Mouse (Mus musculus) spleen, adult 12 weeks (tissue): Measurements from ENCODE around the gene Scyl2.
"Not testable (repeated sequence)": the region's sequence is repeated elsewhere in the genome, so short reads cannot be mapped to it uniquely, and the experiment has no call there.

Experiments used
- DNase-seq: peaks from one replicate; pipeline ENCODE4 v3.0.0; 2022; ENCODE audit warnings: low spot score

The Scyl2 gene

DNA sequence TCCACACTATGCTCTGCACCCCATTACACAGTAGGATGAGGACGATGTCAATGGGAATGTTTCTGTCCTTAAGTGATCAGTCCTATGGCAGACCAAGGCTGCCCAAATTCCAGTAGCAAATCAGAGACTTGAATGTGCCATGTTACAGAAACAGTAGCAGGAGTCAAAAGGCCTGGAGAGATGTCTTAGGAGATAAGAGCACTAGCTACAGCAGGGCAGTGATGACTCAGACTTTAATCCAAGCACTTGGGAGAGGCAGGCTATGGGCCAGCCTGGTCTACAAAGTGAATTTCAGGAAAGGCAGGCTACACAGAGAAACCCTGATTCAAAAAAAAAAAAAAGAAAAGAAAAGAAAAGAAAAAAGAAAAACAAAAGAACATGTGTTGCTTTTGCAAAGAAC lies 6.6 kb downstream of the Scyl2 start:
- no peak for DNase-seq

DNA sequence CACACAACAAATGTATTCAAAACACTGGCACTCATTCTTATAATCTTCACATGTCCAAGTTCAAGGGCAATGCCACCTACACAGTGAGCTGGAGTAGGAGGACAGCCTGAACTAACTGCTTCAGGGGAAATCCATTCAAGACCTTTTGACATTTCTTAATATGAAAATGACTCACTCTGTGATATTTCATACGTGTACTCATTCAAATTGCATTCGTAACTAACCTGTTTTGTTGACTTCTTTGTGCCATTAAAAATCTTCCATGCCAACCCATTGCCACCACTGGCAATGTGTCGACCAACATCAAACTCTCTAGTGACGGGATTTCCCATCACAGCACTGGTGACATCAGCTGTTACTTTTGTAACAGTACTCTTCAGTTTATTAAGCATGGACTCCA lies 8.0 kb downstream of the Scyl2 start:
- no peak for DNase-seq

DNA sequence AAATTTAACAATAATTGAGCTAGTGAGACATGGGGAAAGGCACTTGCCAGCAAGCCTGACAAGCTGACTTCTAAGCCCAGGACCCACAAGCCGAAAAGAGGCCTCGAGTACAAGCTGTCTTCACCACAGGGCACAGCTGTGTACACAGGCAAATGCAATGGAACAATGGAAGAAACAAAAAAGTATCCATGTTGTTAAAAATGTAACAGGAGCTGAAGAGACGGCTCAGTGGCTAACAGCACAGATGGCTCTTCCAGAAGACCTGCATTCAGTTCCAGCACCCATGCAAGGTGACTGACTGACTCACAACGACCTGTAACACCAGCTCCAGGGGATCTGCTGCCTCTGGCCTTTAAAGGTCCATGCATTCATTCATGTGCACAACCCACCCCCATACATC lies 9.5 kb downstream of the Scyl2 start:
- no peak for DNase-seq

DNA sequence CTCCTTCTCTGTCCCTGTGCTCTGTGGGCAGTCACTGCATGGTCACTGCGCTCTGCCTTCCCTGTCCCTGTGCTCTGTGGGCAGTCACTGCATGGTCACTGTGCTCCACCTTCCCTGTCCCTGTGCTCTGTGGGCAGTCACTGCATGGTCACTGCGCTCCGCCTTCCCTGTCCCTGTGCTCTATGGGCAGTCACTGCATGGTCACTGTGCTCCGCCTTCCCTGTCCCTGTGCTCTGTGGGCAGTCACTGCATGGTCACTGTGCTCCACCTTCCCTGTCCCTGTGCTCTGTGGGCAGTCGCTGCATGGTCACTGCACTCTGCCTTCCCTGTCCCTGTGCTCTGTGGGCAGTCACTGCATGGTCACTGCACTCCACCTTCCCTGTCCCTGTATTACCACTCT lies 15.7 kb downstream of the Scyl2 start:
- not testable (repeated sequence) for DNase-seq

DNA sequence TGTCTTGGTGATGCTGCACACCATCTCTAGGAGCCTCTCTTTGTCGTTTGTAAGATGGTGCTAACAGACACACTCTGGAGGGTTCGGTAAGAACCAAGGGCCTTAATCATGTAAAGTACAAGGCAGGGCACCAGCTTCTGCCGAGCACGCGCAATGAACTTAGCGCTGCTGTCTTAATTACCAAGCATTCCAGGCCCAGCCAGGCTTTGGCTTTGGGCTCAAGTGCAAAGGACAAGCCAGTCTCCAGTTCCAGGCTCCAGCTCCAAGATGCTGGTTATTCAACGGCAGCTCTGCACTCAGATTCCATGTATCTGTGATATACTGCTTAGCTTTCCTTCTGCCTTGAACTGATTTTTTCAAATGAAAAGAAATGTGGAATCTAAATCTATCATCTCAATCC lies 18.5 kb downstream of the Scyl2 start:
- no peak for DNase-seq

DNA sequence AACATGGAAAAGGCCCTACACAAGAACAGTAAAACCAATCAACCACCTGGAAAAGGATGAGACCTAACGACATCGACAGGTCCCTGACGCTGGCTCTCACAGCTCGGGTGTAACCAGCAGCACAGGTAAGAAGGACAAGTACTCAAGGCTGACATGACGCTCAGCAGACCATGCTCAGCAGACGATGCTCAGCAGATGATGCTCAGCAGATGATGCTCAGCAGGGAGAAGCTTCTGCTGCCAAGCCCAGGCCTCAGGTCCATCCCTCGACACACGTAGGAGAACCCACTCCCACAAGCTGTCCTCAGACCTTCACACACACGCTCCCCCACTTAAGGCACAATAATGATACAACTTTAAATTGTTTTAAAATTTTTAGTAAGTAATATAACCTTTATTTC lies 20.4 kb downstream of the Scyl2 start:
- DNase-seq = no peak

DNA sequence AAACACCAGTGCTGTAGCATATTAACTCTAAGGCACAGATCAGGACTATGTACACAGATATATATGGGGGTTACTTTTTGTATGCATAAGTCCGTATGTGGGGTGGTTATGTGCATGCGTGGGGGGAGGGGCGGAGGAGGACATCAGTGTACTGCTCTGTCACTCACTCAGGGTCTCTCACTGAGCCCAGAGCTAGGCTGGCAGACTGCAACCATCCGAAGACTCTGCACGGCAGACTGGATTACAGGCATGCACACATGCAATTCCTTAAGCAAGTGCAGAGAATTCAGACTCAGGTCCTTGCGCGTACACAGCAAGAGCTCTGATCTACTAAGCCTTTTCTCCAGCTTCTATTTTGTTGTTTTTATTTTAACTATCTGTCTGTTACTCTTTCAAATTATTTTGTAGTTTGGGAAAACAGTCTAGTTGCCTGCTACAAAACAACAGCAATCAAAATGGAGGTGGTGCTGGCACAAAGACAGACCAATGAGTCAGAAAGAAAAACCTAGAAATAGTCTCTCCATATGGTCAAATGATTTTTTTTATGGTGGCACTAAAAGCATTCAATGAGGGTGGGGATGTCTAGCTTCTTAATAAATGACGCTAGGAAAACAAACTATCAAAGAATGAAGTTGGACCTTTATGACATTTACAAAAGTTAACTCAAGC lies 21.0 kb downstream of the Scyl2 start:
- DNase-seq = no peak

DNA sequence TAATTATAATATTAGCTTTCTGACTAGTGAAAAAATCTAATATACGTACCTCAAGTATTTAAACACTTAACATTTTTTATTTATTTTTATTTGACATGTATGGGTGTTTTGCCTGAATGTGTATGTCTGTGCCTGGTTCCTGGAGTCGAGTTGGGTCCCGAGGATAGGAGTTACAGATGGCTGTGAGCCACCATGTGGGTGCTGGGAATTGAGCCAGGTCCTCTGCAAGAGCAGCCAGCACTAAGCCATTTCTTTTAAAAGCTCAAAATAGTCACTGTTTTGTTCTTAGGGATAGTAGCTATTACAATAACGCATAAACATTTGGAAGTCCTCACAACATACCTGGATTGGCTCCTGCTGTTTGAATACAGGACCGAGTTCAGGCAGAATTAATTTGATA lies 29.7 kb downstream of the Scyl2 start:
- no peak for DNase-seq

DNA sequence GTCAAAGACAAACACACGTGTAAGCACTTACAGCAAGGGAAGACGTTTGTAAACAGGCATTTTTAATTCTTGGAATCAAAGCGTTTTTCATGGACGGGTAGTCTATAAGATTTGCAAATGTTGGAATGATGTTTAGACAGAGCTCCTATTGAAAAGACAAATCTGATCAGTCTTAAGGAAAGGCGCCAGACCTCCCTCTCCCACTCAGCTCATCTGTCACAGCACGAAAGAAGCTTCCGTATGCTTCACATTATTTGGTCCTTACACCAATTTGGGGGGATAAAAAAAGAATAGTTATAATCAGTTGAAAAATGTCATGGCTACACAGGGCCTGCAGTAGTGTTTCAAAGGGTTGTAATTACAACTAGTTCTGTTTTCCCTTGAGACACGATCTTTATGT lies 33.2 kb downstream of the Scyl2 start:
- DNase-seq = no peak

DNA sequence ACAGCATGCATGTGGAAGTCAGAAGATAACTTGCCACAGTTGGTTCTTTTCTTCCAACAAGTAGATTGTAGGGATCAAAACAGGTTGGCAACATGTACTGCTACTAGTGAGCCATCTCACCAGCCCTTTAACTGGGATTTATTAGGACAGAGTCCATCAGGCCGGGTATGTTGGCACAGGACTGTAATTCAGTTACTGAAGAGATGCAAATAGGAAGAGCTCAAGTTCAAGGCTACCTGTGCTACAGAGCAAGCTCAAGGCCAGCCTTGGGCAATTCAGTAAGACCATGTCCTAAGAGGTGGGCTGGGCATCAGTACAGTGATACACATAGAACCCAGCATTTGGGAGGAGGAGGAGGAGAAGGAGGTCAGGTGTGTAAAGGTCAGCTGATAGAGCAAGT lies 34.4 kb downstream of the Scyl2 start:
- DNase-seq = no peak

DNA sequence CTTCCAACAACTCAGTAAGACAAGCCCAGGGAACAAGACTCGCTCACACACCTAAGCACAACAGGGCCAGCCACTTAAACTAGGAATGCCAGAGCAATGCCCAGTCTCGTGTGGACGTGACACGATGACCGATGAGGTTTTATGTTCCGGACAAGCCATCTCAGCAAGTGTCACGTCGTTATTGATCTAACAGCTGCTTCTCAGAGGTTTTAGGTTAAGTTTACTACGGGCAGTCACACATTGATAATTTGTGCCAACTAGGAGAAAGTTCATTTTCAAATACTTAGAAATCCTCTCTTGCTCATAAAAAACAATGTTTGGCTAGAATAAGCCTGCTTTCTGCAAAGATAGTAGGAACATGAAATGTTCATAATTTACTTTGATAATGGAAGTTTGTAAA lies 39.2 kb downstream of the Scyl2 start:
- no peak for DNase-seq

DNA sequence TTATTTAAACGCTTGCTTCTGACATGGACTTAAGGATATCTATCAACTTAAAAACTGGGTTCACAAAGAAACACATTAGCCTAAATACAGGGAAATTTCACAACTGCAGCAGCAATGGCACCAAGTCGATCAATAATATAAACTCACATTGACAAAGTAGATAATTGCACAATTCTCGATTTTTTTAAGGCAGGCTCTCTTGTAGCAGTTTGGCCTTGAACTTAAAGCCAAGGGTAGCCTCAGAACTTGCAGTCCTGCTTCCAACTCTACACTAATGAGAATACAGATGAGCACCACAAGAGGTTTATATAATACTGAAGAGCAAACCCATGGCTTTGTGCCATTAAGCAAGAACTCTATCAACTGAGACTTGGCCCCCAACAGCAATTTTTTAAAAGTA lies 49.1 kb downstream of the Scyl2 start:
- no peak for DNase-seq

DNA sequence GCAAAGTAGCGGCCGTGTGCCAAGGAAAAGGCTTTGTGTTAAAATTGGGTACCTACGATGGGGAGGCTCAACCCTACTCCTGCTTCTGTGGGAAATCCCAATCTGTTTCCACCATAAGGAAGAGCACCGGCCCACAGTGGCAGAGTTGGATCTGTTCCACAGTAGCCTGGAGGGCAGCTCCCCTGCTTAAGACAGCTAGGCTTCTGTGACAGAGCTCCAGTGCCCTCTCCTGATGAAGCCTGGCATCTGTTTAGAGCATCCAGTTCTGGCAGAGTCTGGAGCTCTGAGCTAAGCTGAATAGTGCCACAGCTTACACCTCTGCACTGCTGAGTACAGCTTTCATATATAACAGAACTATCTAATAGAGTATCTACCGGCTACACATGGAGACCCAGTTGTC lies 51.1 kb downstream of the Scyl2 start:
- no peak for DNase-seq

DNA sequence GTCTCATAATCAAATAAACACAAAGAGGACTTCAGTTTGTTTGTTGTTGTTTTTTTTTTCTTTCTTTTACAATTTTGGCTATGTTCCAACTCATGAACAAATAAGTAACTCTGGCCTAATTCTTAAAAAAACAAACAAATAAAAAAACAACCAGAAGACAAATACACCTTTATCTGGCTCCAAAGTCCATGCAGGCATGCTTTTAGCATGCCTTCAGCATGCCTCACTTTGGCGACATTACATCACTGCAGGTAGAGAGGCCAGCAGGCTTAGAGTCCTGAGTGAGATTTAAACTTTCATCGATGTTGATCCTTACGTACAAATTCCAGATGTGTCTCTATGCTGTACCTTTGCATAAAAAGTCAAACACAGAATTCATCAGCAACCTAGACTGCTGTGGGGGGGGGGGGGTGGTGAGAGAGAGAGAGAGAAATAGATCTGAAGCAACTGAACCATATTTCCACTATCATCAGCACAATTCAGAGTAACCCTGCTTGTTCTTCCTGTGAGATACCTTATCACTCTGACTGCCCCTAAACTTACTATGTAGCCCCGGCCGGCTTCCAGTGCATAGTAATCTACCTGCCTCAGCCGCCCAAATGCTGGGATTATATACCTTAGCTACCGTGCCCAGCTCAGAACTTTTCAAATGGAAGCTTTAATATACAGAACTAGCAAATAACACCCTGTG lies 52.2 kb downstream of the Scyl2 start:
- no peak for DNase-seq

DNA sequence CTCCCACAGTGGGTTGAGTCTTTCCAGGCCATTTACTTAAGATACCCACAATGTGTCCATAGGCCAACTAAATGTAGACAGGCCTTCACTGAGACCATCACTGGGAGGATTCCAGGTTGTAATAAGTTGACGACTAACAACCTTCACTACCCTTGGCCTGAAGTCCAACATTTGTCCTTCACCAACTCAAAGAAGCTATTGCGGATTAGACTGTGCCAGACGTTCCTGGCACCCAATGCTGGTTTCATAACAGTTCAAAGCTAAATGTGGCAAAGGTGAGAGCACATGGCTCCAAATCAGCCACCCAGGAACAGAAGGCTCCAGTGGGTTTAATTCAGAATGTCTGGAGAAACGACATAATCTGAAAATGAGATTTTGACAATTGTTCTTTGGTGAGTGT lies 53.0 kb downstream of the Scyl2 start:
- no peak for DNase-seq

DNA sequence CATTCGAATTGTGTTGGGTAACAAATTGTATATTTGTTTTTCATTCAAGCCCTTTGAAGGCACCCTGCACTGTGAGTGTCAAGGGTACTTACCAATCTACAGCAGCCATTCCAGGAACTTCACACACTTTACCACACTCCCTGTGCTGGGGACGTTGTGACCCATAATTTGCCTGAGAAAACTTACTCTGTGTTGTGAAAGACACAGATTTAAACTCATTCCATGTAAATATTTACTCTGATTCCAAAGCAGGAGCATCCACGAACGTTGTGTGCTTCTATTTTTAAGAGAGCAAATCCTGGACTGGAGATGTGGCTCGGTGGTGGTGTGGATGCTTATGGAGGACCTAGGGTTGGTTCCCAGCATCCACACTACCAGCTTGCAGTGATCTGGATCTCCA lies 54.3 kb downstream of the Scyl2 start:
- DNase-seq = no peak

DNA sequence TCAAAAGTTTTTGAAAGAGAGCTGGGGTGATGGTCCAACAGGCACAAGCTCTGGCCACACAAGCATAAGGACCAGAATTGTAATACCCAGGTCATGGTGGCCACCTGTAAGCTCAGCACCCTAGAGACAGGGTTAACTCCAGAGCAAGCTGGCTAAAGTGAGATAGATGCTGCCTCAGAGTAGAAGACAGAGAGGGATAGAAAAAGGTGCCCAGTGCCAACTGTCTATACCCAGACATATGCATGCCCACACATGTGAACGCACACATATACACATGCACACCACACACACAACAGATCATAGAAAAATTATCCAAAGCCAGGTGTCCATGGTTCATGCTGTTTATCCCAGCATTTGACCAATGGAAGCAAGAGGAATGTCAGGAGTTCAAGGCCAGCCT lies 55.5 kb downstream of the Scyl2 start:
- DNase-seq = no peak

DNA sequence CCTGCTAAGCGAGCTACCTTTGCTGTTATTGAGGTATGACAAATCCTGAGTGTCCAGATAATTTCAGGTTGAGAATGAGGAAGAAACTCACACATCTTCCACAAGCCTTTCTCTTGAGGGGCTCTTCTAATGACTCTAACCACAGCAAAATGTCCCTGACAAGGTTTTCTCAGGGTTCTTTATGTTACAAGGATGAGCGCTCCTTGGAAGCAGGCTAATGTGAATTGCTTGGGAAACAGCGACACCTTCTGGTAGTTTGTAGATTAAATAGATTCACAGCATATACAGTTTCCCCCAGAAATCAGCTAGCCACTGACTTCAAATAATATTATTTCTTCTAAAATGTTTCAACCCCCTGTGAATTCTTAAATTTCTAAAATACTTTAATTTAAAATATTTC lies 56.0 kb downstream of the Scyl2 start:
- no peak for DNase-seq

DNA sequence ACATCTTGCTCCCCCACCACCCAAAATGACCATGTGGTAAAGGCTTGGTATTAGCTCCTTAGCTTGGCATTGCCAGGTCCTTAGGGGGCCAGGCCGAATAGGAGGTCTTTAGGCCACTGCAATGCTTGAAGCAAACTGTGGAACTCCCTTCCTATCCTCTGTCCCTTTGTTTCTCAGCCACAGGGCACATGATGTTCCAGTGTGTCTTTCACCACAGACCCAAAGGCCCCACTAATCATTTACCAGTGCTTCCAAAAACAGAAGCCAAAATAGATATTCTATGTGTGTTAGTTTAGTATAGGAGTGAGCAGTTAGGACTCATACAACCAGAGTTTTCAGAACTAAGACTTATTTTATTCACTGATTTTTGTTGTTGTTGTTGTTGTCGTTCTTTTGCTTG lies 59.4 kb downstream of the Scyl2 start:
- DNase-seq = no peak

DNA sequence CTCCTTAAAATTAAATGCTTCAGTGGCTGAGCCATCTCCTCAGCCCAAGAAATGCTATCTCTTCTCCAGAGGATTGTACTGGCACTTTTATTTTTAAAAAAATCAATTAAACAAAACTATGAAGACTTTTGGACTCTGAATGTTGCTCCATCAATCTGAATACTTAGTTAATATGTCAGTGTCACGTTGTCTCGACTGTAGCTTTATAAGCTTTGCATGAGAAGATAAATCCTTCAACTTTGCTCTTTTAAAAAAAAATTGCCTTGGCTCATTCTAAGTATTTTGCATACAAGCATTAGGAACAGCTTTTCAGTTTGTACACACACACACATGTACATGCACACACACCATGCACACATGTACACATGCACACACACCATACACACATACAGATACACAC lies 61.9 kb downstream of the Scyl2 start:
- DNase-seq = no peak

DNA sequence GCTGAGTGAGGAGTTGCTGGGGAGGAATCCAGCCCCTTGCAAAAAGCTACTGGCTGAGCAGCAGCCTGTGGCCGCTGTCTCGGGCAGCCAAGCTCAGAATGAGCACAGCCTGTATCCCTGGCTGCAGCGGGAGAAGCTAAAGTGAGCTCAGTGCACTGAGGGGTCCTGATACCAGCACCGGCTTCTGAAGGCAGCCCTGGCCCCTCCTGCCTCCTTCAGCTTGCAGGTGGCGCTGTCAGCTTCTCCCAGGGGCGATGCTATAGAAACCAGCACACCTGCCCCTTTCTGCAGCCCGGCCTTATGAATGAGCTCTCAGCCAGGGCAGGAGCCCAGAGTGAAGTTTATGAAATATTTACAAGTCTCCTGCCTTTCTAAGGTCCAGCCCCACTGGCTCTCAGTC lies 65.0 kb downstream of the Scyl2 start, which contains the start of gene Slc17a8:
Slc17a8 (minus strand) TSS at position 125 of the 400 bp plus-strand sequence.
- no peak for DNase-seq

DNA sequence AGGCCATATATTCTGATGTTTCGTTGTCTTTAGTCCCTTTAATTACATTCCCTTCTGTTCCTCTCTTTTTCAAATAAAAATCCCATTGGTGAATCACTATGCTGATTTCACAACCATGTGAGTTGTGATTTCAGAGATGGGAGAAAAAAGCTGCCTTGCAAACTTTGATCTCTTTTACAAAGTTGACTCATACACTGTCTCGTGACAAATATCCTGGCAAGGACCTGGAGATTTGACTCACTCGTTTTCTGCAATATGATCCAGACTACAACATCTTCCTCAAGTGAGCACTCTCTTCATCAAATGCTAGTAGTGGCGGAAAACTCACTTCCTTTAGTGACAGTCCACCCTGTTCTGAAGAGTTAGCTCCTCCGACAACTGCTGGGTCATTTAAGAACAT lies 86.8 kb downstream of the Scyl2 start:
- no peak for DNase-seq

DNA sequence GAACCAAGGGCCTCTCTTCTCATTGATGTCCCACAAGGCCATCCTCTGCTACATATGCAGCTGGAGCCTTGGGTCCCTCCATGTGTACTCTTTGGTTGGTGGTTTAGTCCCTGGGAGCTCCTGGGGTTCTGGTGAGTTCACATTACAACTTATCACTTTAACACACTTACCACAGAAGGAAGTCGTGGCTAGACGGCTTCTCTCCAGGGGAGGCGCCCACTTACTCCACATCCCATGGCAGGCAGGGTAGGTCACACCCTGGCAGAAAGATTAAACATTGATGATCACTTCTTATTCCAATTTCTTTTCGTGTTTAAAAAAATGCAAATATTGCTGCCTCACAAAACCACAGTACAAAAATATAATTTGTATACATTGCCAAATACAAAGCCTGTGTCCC lies 88.8 kb downstream of the Scyl2 start:
- no peak for DNase-seq

DNA sequence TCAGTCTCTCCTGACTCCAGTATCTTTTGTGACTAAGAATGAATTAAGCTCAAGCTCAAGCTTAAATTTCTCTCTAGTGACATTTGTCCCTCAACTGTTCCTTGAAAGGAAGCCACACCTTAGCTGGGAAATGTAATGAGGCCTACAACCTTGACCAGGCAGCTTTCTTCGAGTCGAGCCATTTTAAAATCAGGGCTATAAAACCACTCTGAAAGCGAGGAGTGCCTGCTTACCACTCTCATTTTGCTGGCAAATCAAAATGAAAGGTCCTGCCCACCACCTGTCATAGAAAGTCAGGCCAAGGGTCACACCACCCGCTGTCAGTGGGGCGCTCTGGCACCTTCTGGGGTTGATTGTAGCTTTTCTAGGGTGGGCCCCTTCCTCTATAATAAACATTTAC lies 90.2 kb downstream of the Scyl2 start:
- DNase-seq = no peak
